Mouse (Mus musculus) midbrain, postnatal 0 days (tissue): ENCODE data around the gene Pcbd1. TPM values are rescaled to one million over a fixed set of nuclear protein-coding genes. Genes with fewer than 3 reads are reported as not detected.

Source experiments
- ATAC-seq: fragments of 200-750 bp; cut with Nextera tagmentation; 2 replicates; pipeline ENCODE4 v1.8.0; 2017; ENCODE audit warnings: moderate number of reproducible peaks, mild to moderate bottlenecking, moderate TSS enrichment, moderate library complexity; ENCODE audit not compliant: low FRiP score
- DNase-seq: peaks from one replicate; pipeline ENCODE4 v3.0.0-alpha.2; 2015; ENCODE audit warnings: low spot score
- H3K27ac ChIP-seq: fragments of 300-500 bp; sonication (generic); 2 replicates; pipeline ENCODE4 v1.5.1; 2014; ENCODE audit warnings: low read depth, mild to moderate bottlenecking, low read length, mixed read lengths
- H3K27me3 ChIP-seq: fragments of 300-500 bp; sonication (generic); 2 replicates; pipeline ENCODE4 v1.6.1; 2014; ENCODE audit warnings: low read length, control low read depth, mixed read lengths; ENCODE audit not compliant: insufficient read depth
- H3K36me3 ChIP-seq: fragments of 300-500 bp; sonication (generic); 2 replicates; pipeline ENCODE4 v1.6.1; 2014; ENCODE audit warnings: low read length, control low read depth, mixed read lengths; ENCODE audit not compliant: insufficient read depth
- H3K4me1 ChIP-seq: fragments of 300-500 bp; sonication (generic); 2 replicates; pipeline ENCODE4 v1.6.1; 2014; ENCODE audit warnings: mild to moderate bottlenecking, control low read depth, antibody characterized with exemption, low read length, mixed read lengths; ENCODE audit not compliant: insufficient read depth
- H3K4me2 ChIP-seq: fragments of 300-500 bp; sonication (generic); 2 replicates; pipeline ENCODE4 v1.6.1; 2014; ENCODE audit warnings: low read depth, mild to moderate bottlenecking, low read length, mixed read lengths; ENCODE audit not compliant: poor library complexity, severe bottlenecking
- H3K4me3 ChIP-seq: fragments of 300-500 bp; sonication (generic); 2 replicates; pipeline ENCODE4 v1.5.1; 2014; ENCODE audit warnings: low read depth, mild to moderate bottlenecking, low read length, moderate library complexity
- H3K9ac ChIP-seq: fragments of 300-500 bp; sonication (generic); replicated peaks from 2 replicates; pipeline ENCODE4 v1.6.1; 2014; ENCODE audit warnings: mild to moderate bottlenecking, low read length, moderate library complexity, mixed read lengths; ENCODE audit not compliant: poor library complexity, severe bottlenecking
- H3K9me3 ChIP-seq: fragments of 300-500 bp; sonication (generic); 2 replicates; pipeline ENCODE4 v1.6.1; 2016; ENCODE audit warnings: low read length, control low read depth
- CTCF ChIP-seq: IDR thresholded peaks from 2 replicates; pipeline ENCODE4 v1.5.1; 2016; ENCODE audit warnings: antibody characterized with exemption, mild to moderate bottlenecking
- WGBS: fragments of 180-500 bp; shearing (Covaris S2); extraction: QIAGEN DNeasy Blood & Tissue Kit; methylation state at CpG from one replicate; pipeline ENCODE4 v1.1.7; 2014; 5-methylcytosine and 5-hydroxymethylcytosine counted together
- polyA plus RNA-seq: library from polyadenylated mRNA; unstranded; fragments of >200 nt; fragmentation: Nextera tagmentation; extraction: Ambion mirVana; gene quantifications from 2 replicates; pipeline ENCODE4 v1.2.1, GENCODE M21; 2015
- total RNA-seq: library from RNA; depleted of rRNA; stranded (reverse); fragments of >200 nt; gene quantifications from 2 replicates; pipeline ENCODE4 v1.2.3, GENCODE M21; 2014

The Pcbd1 gene
- total and polyA plus RNA-seq, 2 experiments from 2014 or later: 15.6 to 73.1 TPM

GRCm38 (mm10) chr10:61080227-61080930 is 8.8 kb upstream of the Pcbd1 start:
- H3K36me3 ChIP-seq: no peaks in the 10 kb centered on the region
- TF ChIP-seq CTCF: no peak
- H3K4me1 ChIP-seq: peaks cover 7% of the 10 kb centered on the region; the same call in 1 of the 2 replicates
- no peak overlapping the region for H3K27ac ChIP-seq
- no peaks in the 10 kb centered on the region for H3K27me3 ChIP-seq
- 43% methylated on average over 14 of the region's 14 CpGs for WGBS
- no peak overlapping the region for H3K4me3 ChIP-seq
- peak; percentile 93 for DNase-seq
- no peak overlapping the region for H3K9ac ChIP-seq
- ATAC-seq: peak; percentile 90
- H3K9me3 ChIP-seq: no peaks in the 10 kb centered on the region
- peak overlapping the region; percentile 26; the same call in 1 of the 2 replicates for H3K4me2 ChIP-seq

- no peak overlapping the region for H3K4me3 ChIP-seq
- H3K27ac ChIP-seq: no peak overlapping the region
- TF ChIP-seq CTCF: no peak
- no peaks in the 10 kb centered on the region for H3K9me3 ChIP-seq
- no peak overlapping the region for H3K4me2 ChIP-seq
- no peak for ATAC-seq
- H3K4me1 ChIP-seq: peaks cover 7% of the 10 kb centered on the region; the same call in 1 of the 2 replicates
- no peak overlapping the region for H3K9ac ChIP-seq
- H3K36me3 ChIP-seq: no peaks in the 10 kb centered on the region
- H3K27me3 ChIP-seq: no peaks in the 10 kb centered on the region
- 86% methylated on average over 11 of the region's 11 CpGs for WGBS
- DNase-seq: no peak
Measured at GRCm38 (mm10) chr10:61080931-61081255, 8.2 kb upstream of the Pcbd1 start.

DNA sequence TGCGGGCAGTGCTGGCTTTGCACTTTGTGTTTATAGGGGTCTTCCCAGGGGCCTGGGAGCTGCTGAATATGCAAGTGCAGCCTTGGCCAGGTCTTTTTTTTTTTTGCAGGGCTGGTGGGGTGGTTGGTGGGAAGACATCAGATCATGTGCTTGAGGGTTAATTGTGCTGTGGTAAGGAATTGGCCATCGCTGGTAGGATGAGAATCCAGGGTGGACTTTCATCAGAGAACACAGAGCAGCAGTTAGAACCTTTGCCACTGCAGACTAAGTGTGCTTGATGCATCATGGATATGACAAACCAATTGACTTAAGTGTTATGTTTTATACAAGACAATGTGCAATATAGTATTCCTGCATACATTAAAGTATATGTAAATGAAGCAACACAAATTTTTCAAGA is 3.8 kb upstream of the Pcbd1 start:
- Histone ChIP-seq H3K4me2 (no peak overlapping the region), H3K36me3 (no peaks in the 10 kb centered on the region), H3K9me3 (no peaks in the 10 kb centered on the region), H3K4me1 (peaks cover 9% of the 10 kb centered on the region; the same call in 1 of the 2 replicates), H3K27ac (no peak overlapping the region), H3K9ac (no peak overlapping the region), H3K27me3 (no peaks in the 10 kb centered on the region), H3K4me3 (no peak overlapping the region)
- DNase-seq (no peak), ATAC-seq (no peak)
- no peak for TF ChIP-seq CTCF
- 90% methylated on average over 2 of the region's 2 CpGs for WGBS

DNA sequence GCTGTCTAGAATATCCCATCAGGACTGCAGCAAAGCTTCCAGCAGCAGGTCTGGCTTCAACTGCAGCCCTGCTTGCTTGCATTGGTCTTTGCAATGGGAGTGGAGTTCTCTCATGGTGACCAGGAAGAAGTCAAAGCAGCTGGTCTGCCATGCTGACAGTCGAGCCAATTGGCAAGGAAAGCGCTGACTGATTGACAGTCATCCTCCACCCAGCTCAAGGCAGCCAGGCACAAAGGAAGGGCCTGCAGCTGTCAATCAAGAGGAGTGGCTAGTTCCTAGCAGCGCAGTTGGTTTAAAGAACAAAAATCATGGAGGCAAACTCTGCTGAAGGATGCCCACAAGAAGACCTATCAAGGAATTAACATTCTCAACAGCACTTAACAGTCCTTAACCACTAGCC is 2.6 kb upstream of the Pcbd1 start:
- no peaks in the 10 kb centered on the region for H3K9me3 ChIP-seq
- H3K9ac ChIP-seq: no peak overlapping the region
- no peak for TF ChIP-seq CTCF
- no peak overlapping the region for H3K4me2 ChIP-seq
- no peaks in the 10 kb centered on the region for H3K27me3 ChIP-seq
- H3K27ac ChIP-seq: no peak overlapping the region
- H3K4me3 ChIP-seq: no peak overlapping the region
- H3K4me1 ChIP-seq: 0 out of 2 replicates have a peak, but pooled peaks cover 7% of the 10 kb centered on the region
- no peaks in the 10 kb centered on the region for H3K36me3 ChIP-seq
- ATAC-seq: no peak; the same call in 1 of the 2 replicates
- DNase-seq: peak; percentile 81
- WGBS: 26% methylated on average over 3 of the region's 3 CpGs

- H3K9ac ChIP-seq: no peak overlapping the region
Measured at GRCm38 (mm10) chr10:61088468-61088867, 663 bp upstream of the Pcbd1 start.

GRCm38 (mm10) chr10:61091866-61092265 is 2.7 kb downstream of the Pcbd1 start:
- no peaks in the 10 kb centered on the region for H3K27me3 ChIP-seq
- 83% methylated on average over 6 of the region's 6 CpGs for WGBS
- H3K4me2 ChIP-seq: no peak overlapping the region
- no peak overlapping the region for H3K9ac ChIP-seq
- H3K4me1 ChIP-seq: 0 out of 2 replicates have a peak, but pooled peaks cover 7% of the 10 kb centered on the region
- TF ChIP-seq CTCF: no peak
- H3K36me3 ChIP-seq: no peaks in the 10 kb centered on the region
- H3K27ac ChIP-seq: no peak overlapping the region
- no peak overlapping the region for H3K4me3 ChIP-seq
- H3K9me3 ChIP-seq: no peaks in the 10 kb centered on the region
- DNase-seq (no peak), ATAC-seq (no peak)

More at GRCm38 (mm10) chr10:61088468-61088867, 663 bp upstream of the Pcbd1 start:
- TF ChIP-seq CTCF: no peak
- no peak overlapping the region for H3K4me3 ChIP-seq
- no peaks in the 10 kb centered on the region for H3K9me3 ChIP-seq
- ATAC-seq (no peak), DNase-seq (peak; percentile 47)
- no peak overlapping the region for H3K4me2 ChIP-seq
- H3K27me3 ChIP-seq: no peaks in the 10 kb centered on the region
- no peak overlapping the region for H3K27ac ChIP-seq
- H3K4me1 ChIP-seq: 0 out of 2 replicates have a peak, but pooled peaks cover 7% of the 10 kb centered on the region
- 84% methylated on average over 3 of the region's 3 CpGs for WGBS
- no peaks in the 10 kb centered on the region for H3K36me3 ChIP-seq
